Mouse (Mus musculus) forebrain, embryonic 12.5 days (tissue): ENCODE results near the gene Traf3. TPM values are rescaled to one million over a fixed set of nuclear protein-coding genes. Genes with fewer than 3 reads are reported as not detected.

ENCODE experiments used
- ATAC-seq: fragments of 200-750 bp; cut with Nextera tagmentation; 2 replicates; pipeline ENCODE4 v1.8.0; 2017; ENCODE audit warnings: moderate TSS enrichment; ENCODE audit not compliant: low FRiP score
- H3K27ac ChIP-seq: fragments of 300-500 bp; sonication (generic); 2 replicates; pipeline ENCODE4 v1.5.1; 2016; ENCODE audit warnings: mild to moderate bottlenecking
- H3K27me3 ChIP-seq: fragments of 300-500 bp; sonication (generic); 2 replicates; pipeline ENCODE4 v1.6.1; 2016; ENCODE audit warnings: mild to moderate bottlenecking
- H3K36me3 ChIP-seq: fragments of 300-500 bp; sonication (generic); replicated peaks from 2 replicates; pipeline ENCODE4 v1.6.1; 2016; ENCODE audit warnings: mild to moderate bottlenecking
- H3K4me1 ChIP-seq: fragments of 300-500 bp; sonication (generic); 2 replicates; pipeline ENCODE4 v1.6.1; 2016
- H3K4me2 ChIP-seq: fragments of 300-500 bp; sonication (generic); 2 replicates; pipeline ENCODE4 v1.6.1; 2016; ENCODE audit warnings: mild to moderate bottlenecking, moderate library complexity
- H3K4me3 ChIP-seq: fragments of 300-500 bp; sonication (generic); replicated peaks from 2 replicates; pipeline ENCODE4 v1.5.1; 2016; ENCODE audit warnings: mild to moderate bottlenecking
- H3K9ac ChIP-seq: fragments of 300-500 bp; sonication (generic); 2 replicates; pipeline ENCODE4 v1.6.1; 2016; ENCODE audit warnings: mild to moderate bottlenecking
- H3K9me3 ChIP-seq: fragments of 300-500 bp; sonication (generic); 2 replicates; pipeline ENCODE4 v1.6.1; 2016
- WGBS: fragments of 180-500 bp; shearing (Covaris S2); methylation state at CpG from one replicate; pipeline ENCODE4 v1.1.7; 2016; 5-methylcytosine and 5-hydroxymethylcytosine counted together
- polyA plus RNA-seq: library from polyadenylated mRNA; unstranded; fragments of >200 nt; fragmentation: Nextera tagmentation; extraction: Ambion mirVana; gene quantifications from 2 replicates; pipeline ENCODE4 v1.2.1, GENCODE M21; 2016

The Traf3 gene
- polyA plus RNA-seq, 1 experiment from 2014 or later: 25.5 TPM

DNA sequence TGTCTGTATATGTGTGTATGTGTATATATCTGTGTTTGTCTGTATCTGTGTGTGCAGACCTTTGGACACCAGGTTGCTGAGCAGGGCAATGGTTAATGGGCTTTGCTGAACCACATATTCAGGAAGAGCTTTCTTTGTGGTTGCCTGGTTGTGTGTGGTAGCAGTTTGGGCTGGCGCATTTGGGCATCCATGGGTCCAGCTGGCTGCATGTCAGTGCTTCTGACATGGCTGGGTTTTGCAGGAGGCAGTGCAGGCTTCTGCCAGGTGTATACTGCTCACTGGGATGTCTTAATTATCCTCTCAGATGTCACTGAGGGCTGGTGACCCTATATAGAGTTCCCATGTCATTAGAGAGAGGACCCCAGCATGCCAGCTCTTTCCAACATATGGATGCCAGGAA is 10.4 kb upstream of the Traf3 start:
- Histone ChIP-seq H3K9me3 (no peaks in the 10 kb centered on the region), H3K27ac (no peak overlapping the region), H3K9ac (no peak overlapping the region), H3K4me3 (no peak overlapping the region), H3K27me3 (no peaks in the 10 kb centered on the region), H3K4me2 (no peak overlapping the region), H3K36me3 (no peaks in the 10 kb centered on the region), H3K4me1 (no peaks in the 10 kb centered on the region)
- no peak for ATAC-seq
- WGBS: 88% methylated on average over 1 of the region's 1 CpGs

DNA sequence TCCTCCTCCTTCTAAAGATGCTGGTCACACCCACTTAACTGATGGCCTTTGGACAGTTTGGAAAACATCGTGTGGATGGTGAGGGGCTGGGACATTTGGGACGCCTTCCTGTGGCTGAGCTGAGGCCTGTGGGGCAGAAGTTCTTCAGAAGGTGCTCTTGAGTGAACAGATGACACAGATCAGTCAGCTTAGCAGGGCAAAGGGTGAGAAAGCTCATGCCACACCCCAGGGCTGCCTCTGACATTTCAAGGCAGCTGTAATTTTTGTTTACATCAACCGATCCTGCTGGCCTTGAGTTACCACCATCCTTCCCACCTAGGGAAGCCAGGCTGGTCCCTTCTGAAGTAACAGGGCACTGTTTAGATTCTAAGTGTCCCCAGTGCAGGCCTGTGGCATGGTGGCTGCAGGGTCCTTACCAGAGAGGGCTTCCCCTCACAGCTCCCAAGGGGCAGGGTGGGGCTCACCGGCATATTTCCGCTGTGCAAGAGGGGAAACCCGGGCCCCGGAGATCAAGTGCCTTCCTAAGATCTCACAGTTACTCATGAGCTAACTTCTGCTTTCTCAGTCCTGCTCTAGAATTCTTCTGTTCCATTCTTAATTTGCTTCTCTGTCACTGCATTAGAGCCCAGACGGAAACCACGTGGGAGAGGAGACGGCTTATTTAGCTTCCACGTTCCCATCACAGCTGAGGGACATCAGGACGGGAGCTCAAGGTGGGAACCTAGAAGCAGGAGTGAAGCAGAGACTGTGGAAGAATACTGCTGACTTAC is 6.3 kb upstream of the Traf3 start:
- ATAC-seq: no peak
- Histone ChIP-seq H3K4me2 (no peak overlapping the region), H3K27ac (no peak overlapping the region), H3K4me3 (no peak overlapping the region), H3K9me3 (no peaks in the 10 kb centered on the region), H3K4me1 (peaks cover 29% of the 10 kb centered on the region), H3K27me3 (no peaks in the 10 kb centered on the region), H3K9ac (no peak overlapping the region), H3K36me3 (no peaks in the 10 kb centered on the region)
- WGBS: 80% methylated on average over 12 of the region's 12 CpGs

DNA sequence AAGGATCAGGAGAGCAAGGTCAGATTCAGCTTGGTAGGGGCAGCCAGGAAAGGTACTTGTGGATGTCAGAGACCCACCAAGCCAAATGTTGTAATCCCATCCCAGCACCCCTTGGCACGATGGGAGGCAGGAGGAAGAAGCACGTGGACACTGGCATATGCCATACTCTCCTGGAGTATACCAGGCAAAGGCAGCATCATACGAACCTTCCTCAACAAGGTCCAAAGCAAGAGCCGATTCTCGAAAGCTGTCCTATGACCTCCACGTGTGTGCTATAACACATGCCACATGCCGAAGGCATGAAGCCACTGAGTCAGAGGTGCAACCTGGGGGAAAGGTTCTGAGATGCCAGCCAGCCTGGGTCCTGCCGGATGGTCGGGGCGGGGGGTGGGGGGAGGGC is 5.3 kb upstream of the Traf3 start:
- H3K27ac ChIP-seq: no peak overlapping the region
- WGBS: 93% methylated on average over 10 of the region's 10 CpGs
- no peak overlapping the region for H3K4me3 ChIP-seq
- ATAC-seq: no peak
- no peak overlapping the region for H3K9ac ChIP-seq
- peaks cover 37% of the 10 kb centered on the region for H3K4me1 ChIP-seq
- H3K9me3 ChIP-seq: no peaks in the 10 kb centered on the region
- no peaks in the 10 kb centered on the region for H3K36me3 ChIP-seq
- no peak overlapping the region for H3K4me2 ChIP-seq
- no peaks in the 10 kb centered on the region for H3K27me3 ChIP-seq

DNA sequence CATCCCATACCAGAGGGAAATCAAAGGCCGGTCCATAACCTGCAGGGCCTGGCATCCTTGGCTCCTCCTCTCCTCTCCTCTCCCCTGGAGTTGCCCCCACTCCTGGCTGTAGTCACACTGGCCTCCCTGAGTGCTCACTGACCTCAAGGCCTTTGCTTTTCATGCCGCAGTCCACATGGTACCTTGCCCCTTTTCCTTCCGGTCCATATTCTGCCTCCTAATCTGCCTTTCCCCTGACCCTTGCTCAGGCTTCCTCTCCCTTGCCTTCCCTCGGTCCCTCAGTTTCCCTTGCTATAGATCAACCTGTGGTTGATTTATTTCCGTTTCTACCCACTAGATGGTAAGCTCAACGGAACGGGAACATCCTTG is 4.2 kb upstream of the Traf3 start:
- no peaks in the 10 kb centered on the region for H3K27me3 ChIP-seq
- 0 out of 2 replicates have a peak overlapping the region, but pooled peaks have one; percentile 42 for H3K9ac ChIP-seq
- H3K4me2 ChIP-seq: peak overlapping the region; percentile 47
- H3K27ac ChIP-seq: peak overlapping the region; percentile 89
- WGBS: 33% methylated on average over 7 of the region's 7 CpGs
- no peaks in the 10 kb centered on the region for H3K9me3 ChIP-seq
- no peaks in the 10 kb centered on the region for H3K36me3 ChIP-seq
- H3K4me1 ChIP-seq: peaks cover 40% of the 10 kb centered on the region
- ATAC-seq: no peak
- peak overlapping the region; percentile 15 for H3K4me3 ChIP-seq

DNA sequence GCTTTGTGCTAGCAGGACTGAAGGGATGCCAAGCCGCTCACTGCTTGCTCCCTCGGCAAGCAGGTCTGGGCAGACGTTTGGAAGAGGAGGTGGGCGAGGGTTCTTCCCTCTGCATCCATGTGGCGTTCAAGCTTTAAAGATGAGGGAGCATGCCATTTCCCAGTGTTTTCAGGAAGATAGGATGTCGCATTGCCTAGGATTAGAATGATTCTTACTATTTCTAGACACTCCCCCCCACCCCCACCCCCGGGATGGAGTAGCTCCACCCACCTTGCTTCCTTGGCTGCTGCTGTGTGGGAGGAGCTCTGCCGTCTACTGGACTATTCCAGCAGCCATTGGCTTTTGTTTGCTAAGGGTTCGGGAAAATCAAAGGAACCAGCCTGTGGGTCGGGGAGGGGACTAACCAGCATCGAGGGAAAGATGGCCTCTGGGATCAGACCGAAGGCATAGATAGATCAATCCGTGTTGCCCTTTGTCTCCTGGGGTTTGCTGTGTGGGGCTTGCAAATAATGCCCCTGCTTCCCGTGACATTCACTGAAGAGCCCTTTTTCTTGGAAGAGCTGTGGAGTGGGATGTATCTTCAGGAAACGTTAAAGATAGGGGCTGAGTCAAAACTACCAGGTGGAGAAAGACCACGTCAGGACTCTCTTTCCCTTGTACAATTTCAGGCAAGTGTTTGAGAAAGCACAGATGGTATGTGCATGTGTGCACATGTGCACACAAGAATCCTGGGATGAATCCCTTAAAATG is 3.7 kb upstream of the Traf3 start:
- peak; percentile 24; the same call in 1 of the 2 replicates for ATAC-seq
- H3K9me3 ChIP-seq: no peaks in the 10 kb centered on the region
- H3K27me3 ChIP-seq: no peaks in the 10 kb centered on the region
- H3K4me3 ChIP-seq: peak overlapping the region; percentile 15
- no peaks in the 10 kb centered on the region for H3K36me3 ChIP-seq
- H3K4me1 ChIP-seq: peaks cover 45% of the 10 kb centered on the region
- peak overlapping the region; percentile 89 for H3K27ac ChIP-seq
- peak overlapping the region; percentile 47 for H3K4me2 ChIP-seq
- 9% methylated on average over 16 of the region's 16 CpGs for WGBS
- peak overlapping the region; percentile 42 for H3K9ac ChIP-seq

DNA sequence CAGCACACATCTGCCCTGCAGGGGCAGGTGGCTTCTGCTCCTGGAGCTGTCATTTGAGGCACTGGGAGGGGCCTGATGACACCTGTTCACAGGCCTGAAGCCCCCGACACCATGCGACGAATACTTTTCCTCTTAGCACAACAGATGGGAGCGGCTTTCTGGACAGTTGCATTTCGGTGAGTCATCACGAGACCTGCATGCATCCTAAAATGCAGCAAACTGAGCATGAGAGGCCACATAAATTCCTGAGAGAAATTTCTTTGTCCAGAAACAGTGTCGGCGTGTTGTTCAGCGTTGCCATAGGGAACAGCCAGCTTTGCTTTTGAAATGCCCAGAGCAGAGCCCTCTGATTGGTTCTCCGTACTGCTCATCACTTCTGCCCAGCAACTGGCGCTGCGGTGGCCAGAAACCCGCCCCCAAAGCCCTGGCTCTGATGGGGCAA is 1.8 kb upstream of the Traf3 start:
- no peaks in the 10 kb centered on the region for H3K9me3 ChIP-seq
- peak overlapping the region; percentile 48; the same call in 1 of the 2 replicates for H3K9ac ChIP-seq
- H3K27ac ChIP-seq: peak overlapping the region; percentile 92
- peaks cover 60% of the 10 kb centered on the region for H3K4me1 ChIP-seq
- peak; percentile 90 for ATAC-seq
- H3K27me3 ChIP-seq: no peaks in the 10 kb centered on the region
- H3K4me2 ChIP-seq: peak overlapping the region; percentile 62
- peak overlapping the region; percentile 33 for H3K4me3 ChIP-seq
- H3K36me3 ChIP-seq: no peaks in the 10 kb centered on the region
- 0% methylated on average over 13 of the region's 13 CpGs for WGBS

DNA sequence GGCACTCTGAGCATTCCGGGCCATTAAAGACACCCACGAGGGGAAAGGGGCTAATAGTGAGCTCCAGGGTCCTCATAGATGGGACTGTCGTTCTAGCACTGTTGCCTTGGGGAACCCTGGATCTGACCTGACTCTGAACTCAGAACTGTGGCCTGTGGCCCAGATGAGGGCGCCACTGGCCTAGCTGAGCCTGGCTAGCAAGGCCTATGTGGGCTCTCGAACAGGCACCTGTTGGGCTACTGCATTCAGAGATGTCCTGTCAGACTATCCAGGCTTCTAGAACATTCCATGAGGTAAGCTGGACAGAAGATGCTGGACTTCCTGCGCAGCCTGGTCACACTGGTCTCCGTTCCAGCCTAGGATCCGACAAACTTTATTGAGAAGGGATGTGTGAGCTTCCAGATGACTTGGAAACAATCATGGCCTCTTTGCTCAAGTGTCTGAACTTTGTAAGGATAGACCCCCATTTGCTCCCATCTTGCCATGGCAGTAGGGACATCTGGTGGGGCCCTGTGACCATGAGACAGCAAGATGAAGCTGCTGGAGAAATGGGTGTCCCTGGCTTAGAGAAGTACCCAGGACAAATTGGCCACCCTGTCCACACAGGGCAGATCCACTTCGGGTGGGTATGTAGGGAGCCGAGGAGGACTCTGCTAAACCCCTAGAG is 891 bp upstream of the Traf3 start:
- Histone ChIP-seq H3K4me2 (peak overlapping the region; percentile 87), H3K27ac (peak overlapping the region; percentile 92), H3K9me3 (no peaks in the 10 kb centered on the region), H3K27me3 (no peaks in the 10 kb centered on the region), H3K9ac (no peak overlapping the region), H3K4me3 (peak overlapping the region; percentile 88; the same call in 1 of the 2 replicates), H3K4me1 (peaks cover 62% of the 10 kb centered on the region), H3K36me3 (no peaks in the 10 kb centered on the region)
- ATAC-seq: peak; percentile 5; the same call in 1 of the 2 replicates
- WGBS: 63% methylated on average over 10 of the region's 10 CpGs

DNA sequence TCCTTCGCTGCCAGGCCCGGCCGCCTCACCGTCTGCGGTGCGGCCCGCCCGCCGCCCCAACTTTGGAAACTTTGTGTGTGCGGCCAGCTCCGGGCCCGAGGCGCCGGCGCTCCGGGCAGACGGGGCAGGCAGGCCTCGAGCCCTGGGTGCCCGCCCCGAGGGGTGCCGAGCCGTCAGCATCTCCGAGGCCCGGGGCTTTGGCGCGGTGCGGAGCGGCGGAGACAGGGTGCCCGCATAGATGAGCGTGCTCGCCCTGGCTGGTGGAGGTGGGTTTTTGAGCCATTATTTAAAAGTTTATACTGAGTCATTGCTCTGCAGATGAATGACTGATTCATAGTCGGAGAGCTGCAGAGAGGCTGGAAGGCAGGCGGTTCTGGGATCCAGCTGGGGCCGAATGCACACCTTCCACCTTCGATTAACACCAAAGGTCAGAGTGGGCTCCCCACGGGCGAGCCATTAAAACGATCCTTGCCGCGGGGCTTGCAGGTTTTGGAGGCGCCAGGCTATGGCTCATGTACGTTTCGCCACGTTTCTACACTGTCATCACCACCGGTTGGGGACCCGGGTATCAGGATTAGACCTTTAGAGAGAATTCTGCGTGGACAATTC is 615 bp downstream of the Traf3 start:
- Histone ChIP-seq H3K9me3 (no peaks in the 10 kb centered on the region), H3K4me3 (peak overlapping the region; percentile 88), H3K9ac (peak overlapping the region; percentile 94), H3K27ac (peak overlapping the region; percentile 92), H3K4me2 (peak overlapping the region; percentile 87), H3K36me3 (peaks cover 6% of the 10 kb centered on the region; the same call in 1 of the 2 replicates), H3K27me3 (no peaks in the 10 kb centered on the region), H3K4me1 (peaks cover 61% of the 10 kb centered on the region)
- WGBS: under 1% methylated on average over 39 of the region's 48 CpGs
- ATAC-seq: peak; percentile 33

DNA sequence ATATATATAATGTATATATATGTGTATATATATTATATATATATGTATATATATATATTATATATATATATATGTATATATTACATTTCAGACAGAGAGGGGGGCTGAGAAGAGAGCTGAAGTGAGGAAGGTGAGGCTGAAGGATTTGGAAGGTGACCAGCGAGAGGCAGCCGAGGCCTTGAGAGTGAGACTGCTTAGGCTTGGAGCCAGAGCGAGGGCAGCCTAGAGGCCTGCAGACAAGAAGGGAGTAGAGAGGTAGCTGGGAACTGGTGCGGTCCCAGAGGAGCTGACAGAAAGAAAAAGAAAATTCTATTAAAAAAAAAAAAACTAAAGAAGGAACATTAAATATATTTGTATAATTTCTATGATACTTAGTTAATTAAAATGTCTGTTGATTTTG is 2.7 kb downstream of the Traf3 start:
- ATAC-seq: no peak
- H3K4me3 ChIP-seq: no peak overlapping the region
- H3K4me1 ChIP-seq: peaks cover 41% of the 10 kb centered on the region
- H3K27ac ChIP-seq: no peak overlapping the region
- H3K4me2 ChIP-seq: no peak overlapping the region
- no peaks in the 10 kb centered on the region for H3K27me3 ChIP-seq
- WGBS: 88% methylated on average over 4 of the region's 4 CpGs
- H3K36me3 ChIP-seq: peaks cover 9% of the 10 kb centered on the region
- no peaks in the 10 kb centered on the region for H3K9me3 ChIP-seq
- no peak overlapping the region for H3K9ac ChIP-seq

DNA sequence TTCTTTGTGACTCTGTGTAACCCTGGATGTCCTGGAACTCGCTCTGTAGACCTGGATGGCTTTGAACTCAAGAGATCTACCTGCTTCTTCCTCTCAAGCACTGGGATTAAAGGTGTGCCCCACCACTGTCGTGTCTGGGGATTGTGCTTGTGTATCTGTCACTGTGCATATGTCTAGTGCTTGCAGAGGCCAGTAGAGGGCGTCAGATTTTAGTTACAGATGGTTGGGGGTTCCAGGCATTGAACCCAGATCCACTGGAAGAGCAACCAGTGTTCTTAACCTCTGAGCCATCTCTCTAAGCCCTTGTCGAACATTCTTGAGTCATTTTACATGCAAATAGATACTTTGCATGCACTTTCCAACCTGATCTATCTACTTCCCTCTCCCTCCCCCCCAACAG is 12.6 kb downstream of the Traf3 start:
- Histone ChIP-seq H3K9ac (no peak overlapping the region), H3K27ac (no peak overlapping the region), H3K4me2 (no peak overlapping the region), H3K9me3 (no peaks in the 10 kb centered on the region), H3K27me3 (no peaks in the 10 kb centered on the region), H3K4me1 (no peaks in the 10 kb centered on the region; the same call in 1 of the 2 replicates), H3K36me3 (peaks cover 4% of the 10 kb centered on the region), H3K4me3 (no peak overlapping the region)
- 85% methylated on average over 4 of the region's 4 CpGs for WGBS
- no peak for ATAC-seq

DNA sequence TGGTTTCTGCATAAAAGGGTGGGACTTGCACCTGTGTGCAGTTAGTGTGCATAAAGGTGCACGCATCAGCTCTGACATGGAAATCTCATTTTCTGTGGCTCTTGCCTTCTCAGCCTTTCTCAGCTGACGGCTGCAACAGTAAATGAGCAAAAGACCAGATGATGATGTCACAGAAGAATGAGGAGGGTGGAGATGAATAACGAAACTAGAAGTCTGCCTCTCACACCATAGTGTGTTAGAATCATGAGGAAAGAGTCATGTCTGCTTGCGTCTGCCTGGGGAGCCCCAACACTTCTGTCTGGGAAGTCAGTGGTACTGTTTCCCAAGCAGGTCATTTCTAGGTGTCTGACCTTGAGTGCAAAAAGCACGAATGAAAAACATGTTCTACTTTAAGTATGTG is 15.7 kb downstream of the Traf3 start:
- H3K9me3 ChIP-seq: no peaks in the 10 kb centered on the region
- no peak for ATAC-seq
- peaks cover 8% of the 10 kb centered on the region for H3K4me1 ChIP-seq
- H3K27me3 ChIP-seq: no peaks in the 10 kb centered on the region
- WGBS: 84% methylated on average over 5 of the region's 5 CpGs
- H3K4me2 ChIP-seq: no peak overlapping the region
- H3K4me3 ChIP-seq: no peak overlapping the region
- no peak overlapping the region for H3K27ac ChIP-seq
- H3K36me3 ChIP-seq: no peaks in the 10 kb centered on the region
- no peak overlapping the region for H3K9ac ChIP-seq

DNA sequence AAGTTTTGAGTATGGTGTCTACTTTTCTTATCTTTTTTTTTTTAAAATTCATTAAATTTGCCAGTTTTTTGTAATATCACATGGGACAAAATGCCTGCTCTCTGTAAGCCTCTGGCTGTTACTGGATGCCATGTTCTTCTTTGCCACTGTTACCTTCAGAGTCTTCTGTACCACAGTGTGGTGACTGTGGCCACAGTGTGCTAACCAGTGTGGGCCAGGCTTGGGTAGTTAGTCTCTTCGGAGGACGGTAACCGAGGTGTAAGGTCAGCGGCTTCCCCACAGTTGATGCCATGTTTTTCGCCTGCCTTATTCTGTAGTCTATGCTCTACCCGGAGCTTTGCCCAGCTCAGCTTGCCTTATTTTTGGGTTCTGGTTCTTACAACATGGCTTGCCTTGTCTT is 16.2 kb downstream of the Traf3 start:
- no peak for ATAC-seq
- Histone ChIP-seq H3K4me2 (no peak overlapping the region), H3K9ac (no peak overlapping the region), H3K4me1 (peaks cover 8% of the 10 kb centered on the region), H3K27ac (no peak overlapping the region), H3K36me3 (no peaks in the 10 kb centered on the region), H3K27me3 (no peaks in the 10 kb centered on the region), H3K4me3 (no peak overlapping the region), H3K9me3 (no peaks in the 10 kb centered on the region)
- WGBS: 92% methylated on average over 6 of the region's 6 CpGs
